5 mouse cellular contexts compared by ENCODE assay signal in the genomic region with DNA sequence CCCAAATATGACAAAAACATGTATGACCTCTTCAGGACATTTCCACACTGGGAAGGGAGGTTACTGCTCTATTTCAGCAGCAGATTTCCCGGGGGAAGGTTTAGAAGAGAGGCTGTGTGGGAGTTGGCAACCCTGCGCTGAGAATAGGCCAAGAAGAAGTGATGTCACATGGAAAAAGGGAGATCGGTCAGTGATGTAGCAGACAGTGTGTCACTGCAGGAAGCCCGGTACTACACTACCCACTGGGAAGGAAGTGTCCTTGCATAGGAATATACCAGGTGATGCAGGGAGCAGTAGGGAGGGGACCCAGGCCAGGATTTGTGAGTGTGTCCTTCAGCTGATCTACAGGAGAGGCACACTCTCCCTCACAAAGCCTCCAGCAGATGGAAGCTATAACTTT. TPM values are rescaled to one million over a fixed set of nuclear protein-coding genes. Genes with fewer than 3 reads are reported as not detected.
"Had no signal": no experiment of that assay in that cellular context is flagged by ENCODE, and none has a peak within 500 bp of the region (broad histone marks: within the 10 kb centered on the region; RNA-seq: fewer than 3 reads in every experiment).

No protein-coding gene starts in this region.

RNA-seq across cellular contexts. Expression of a gene that starts 4.2 kb away (rescaled TPM):
- total RNA-seq: layer of hippocampus, adult 18-20 months; layer of hippocampus, postnatal 14 days; left cerebral cortex, postnatal 36 days; liver, adult 2 months; megakaryocyte, adult 5-6 weeks had no signal

RNA-seq across cellular contexts. Expression of a gene that starts 9.5 kb away (rescaled TPM):
- total RNA-seq: layer of hippocampus, adult 18-20 months; layer of hippocampus, postnatal 14 days; left cerebral cortex, postnatal 36 days; liver, adult 2 months; megakaryocyte, adult 5-6 weeks had no signal

RNA-seq across cellular contexts. Expression of a gene that starts 20.9 kb away (rescaled TPM):
- total RNA-seq: layer of hippocampus, adult 18-20 months; layer of hippocampus, postnatal 14 days; left cerebral cortex, postnatal 36 days; liver, adult 2 months; megakaryocyte, adult 5-6 weeks had no signal

RNA-seq across cellular contexts. Expression of a gene that starts 35.6 kb away (rescaled TPM):
- total RNA-seq: layer of hippocampus, adult 18-20 months; layer of hippocampus, postnatal 14 days; left cerebral cortex, postnatal 36 days; liver, adult 2 months; megakaryocyte, adult 5-6 weeks had no signal

RNA-seq across cellular contexts. Expression of a gene that starts 46.5 kb away (rescaled TPM):
- total RNA-seq: layer of hippocampus, adult 18-20 months; layer of hippocampus, postnatal 14 days; left cerebral cortex, postnatal 36 days; liver, adult 2 months; megakaryocyte, adult 5-6 weeks had no signal
